Mouse (Mus musculus) liver, embryonic 11.5 days (tissue): ENCODE measurements around the gene Frmpd2. TPM values are rescaled to one million over a fixed set of nuclear protein-coding genes. Genes with fewer than 3 reads are reported as not detected.

Source experiments
- ATAC-seq: fragments of 200-750 bp; cut with Nextera tagmentation; replicated peaks from 2 replicates; pipeline ENCODE4 v1.8.0; 2017; ENCODE audit warnings: moderate number of reproducible peaks, mild to moderate bottlenecking, moderate TSS enrichment, moderate library complexity; ENCODE audit not compliant: low FRiP score
- DNase-seq: peaks from one replicate; pipeline ENCODE4 v3.0.0-alpha.2; 2017; ENCODE audit warnings: low spot score
- H3K27ac ChIP-seq: fragments of 300-500 bp; sonication (generic); 2 replicates; pipeline ENCODE4 v1.5.1; 2014; ENCODE audit warnings: mild to moderate bottlenecking, low read depth, low read length, control low read depth
- H3K27me3 ChIP-seq: fragments of 300-500 bp; sonication (generic); replicated peaks from 2 replicates; pipeline ENCODE4 v1.6.1; 2014; ENCODE audit warnings: low read length, mixed read lengths; ENCODE audit not compliant: control insufficient read depth, insufficient read depth
- H3K36me3 ChIP-seq: fragments of 300-500 bp; sonication (generic); 2 replicates; pipeline ENCODE4 v1.6.1; 2014; ENCODE audit warnings: mild to moderate bottlenecking, low read length, moderate library complexity, mixed read lengths; ENCODE audit not compliant: control insufficient read depth, insufficient read depth
- H3K4me1 ChIP-seq: fragments of 300-500 bp; sonication (generic); replicated peaks from 2 replicates; pipeline ENCODE4 v1.6.1; 2014; ENCODE audit warnings: low read length, mixed read lengths; ENCODE audit not compliant: control insufficient read depth, insufficient read depth
- H3K4me2 ChIP-seq: fragments of 300-500 bp; sonication (generic); 2 replicates; pipeline ENCODE4 v1.6.1; 2014; ENCODE audit warnings: mild to moderate bottlenecking, control low read depth, moderate library complexity
- H3K4me3 ChIP-seq: fragments of 300-500 bp; sonication (generic); 2 replicates; pipeline ENCODE4 v1.5.1; 2014; ENCODE audit warnings: low read depth, low read length, control low read depth
- H3K9ac ChIP-seq: fragments of 300-500 bp; sonication (generic); 2 replicates; pipeline ENCODE4 v1.6.1; 2014; ENCODE audit warnings: low read depth, low read length, control low read depth
- H3K9me3 ChIP-seq: fragments of 300-500 bp; sonication (generic); 2 replicates; pipeline ENCODE4 v1.6.1; 2016; ENCODE audit warnings: low read length, inconsistent platforms, mixed read lengths; ENCODE audit not compliant: control insufficient read depth
- WGBS: fragments of 180-500 bp; shearing (Covaris S2); extraction: QIAGEN DNeasy Blood & Tissue Kit; methylation state at CpG from one replicate; pipeline ENCODE4 v1.1.7; 2014; 5-methylcytosine and 5-hydroxymethylcytosine counted together
- polyA plus RNA-seq: library from polyadenylated mRNA; unstranded; fragments of >200 nt; fragmentation: Nextera tagmentation; extraction: Ambion mirVana; gene quantifications from 2 replicates; pipeline ENCODE4 v1.2.1, GENCODE M21; 2014

Frmpd2 gene
- polyA plus RNA-seq, 1 experiment from 2014 or later, result not detected

GRCm38 (mm10) chr14:33607431-33607830 is 135.9 kb downstream of the Frmpd2 start:
- H3K36me3 ChIP-seq, result no peaks in the 10 kb centered on the region
- H3K4me2 ChIP-seq, result no peak overlapping the region
- no peak overlapping the region for H3K9ac ChIP-seq
- H3K4me3 ChIP-seq, result no peak overlapping the region
- no peaks in the 10 kb centered on the region for H3K9me3 ChIP-seq
- H3K4me1 ChIP-seq, result no peaks in the 10 kb centered on the region
- no peak for ATAC-seq
- no peak overlapping the region for H3K27ac ChIP-seq
- 82% methylated on average over 10 of the region's 10 CpGs for WGBS
- H3K27me3 ChIP-seq, result no peaks in the 10 kb centered on the region
- DNase-seq, result no peak

Other genes starting within 250 kb of the Frmpd2 start
- gene Mapk8, start 24.5 kb upstream of the Frmpd2 start, polyA plus RNA-seq, result 10.4 and 10.5 TPM in 2 replicates
- gene Ptpn20, start 117.5 kb downstream of the Frmpd2 start, polyA plus RNA-seq, result 0.18 and 0.32 TPM in 2 replicates